Mouse (Mus musculus) ovary, postnatal 10 days (tissue): ENCODE results near the gene Lrfn4.
A peak's percentile ranks its signal among the peaks of the same experiment; 100 is the strongest.

Source experiments
- DNase-seq: peaks from one replicate; pipeline ENCODE4 v3.0.0; 2022; ENCODE audit warnings: low spot score

Gene Lrfn4

DNA sequence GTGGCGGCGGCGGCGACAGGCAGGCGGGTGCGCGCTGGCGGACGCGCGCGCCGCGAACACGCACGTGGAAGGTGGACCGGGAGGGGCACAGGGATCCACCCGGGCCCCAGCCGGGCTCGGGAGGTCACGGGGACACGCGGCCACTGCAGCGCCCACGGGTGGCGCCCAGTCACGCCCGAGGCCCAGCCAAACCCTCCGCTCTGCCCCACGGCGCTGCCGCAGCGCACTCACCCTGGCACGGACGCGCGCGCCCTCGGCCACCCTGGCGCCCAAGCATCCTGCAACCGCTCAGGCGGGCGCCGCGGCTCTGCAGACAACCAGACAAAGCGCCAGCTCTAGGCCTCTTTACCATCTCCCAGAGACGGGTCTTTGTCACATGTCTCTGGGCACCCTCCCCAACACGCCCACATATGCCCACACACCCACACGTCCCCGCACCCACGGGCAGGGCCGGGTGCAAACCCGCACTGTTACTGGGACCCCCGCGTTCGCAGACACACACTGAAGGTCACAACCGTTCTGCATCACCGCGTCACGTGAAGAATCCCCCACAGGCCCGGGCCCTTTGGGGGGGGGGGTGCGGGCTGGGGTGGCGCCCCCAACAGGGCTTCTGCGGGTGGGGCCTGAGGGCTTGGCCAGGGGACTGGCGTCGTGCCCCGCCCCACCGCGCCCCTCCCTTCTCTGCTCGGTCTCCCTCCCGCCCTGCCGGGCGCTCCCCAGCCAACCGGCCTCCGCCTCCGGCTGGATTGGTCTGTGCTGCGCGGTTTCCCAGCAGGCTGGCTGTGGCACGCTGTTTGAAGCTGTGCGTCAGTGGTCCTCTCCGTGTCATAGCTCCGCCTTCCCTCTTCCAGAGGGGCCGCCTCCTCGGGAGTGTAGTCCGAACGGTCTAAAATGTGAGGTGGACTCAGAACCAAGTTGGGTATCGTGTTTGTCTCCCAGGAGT, at the start of gene Lrfn4:
Gene Lrfn4, minus strand, starts transcription at position 517 of the 943 bp plus-strand sequence.
- peak; percentile 52 for DNase-seq

- no peak for DNase-seq
Measured at GRCm38 (mm10) chr19:4658156-4658555, 42.7 kb upstream of the Lrfn4 start.

- DNase-seq: no peak
Measured at GRCm38 (mm10) chr19:4646917-4647492, 31.5 kb upstream of the Lrfn4 start.

DNA sequence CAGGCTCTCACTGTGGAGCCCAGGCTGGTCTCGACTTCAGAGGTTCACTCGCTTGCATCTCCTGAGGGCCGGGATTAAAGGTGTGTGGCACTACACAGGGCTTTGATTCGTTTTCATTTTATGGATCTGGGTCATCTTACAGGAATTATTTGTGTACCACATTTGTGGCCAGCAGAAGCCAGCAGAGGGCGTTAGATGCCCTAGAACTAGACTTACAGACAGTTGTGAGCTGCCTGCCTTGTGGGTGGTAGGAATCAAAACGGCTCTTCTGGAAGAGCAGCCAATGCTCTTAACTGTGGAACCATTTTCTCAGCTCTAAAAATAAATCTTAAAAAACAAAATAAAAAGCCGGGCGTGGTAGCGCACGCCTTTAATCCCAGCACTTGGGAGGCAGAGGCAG, 28.8 kb upstream of the Lrfn4 start:
- DNase-seq: no peak

- no peak for DNase-seq
Measured at GRCm38 (mm10) chr19:4635986-4636385, 20.5 kb upstream of the Lrfn4 start.

- no peak for DNase-seq
Measured at GRCm38 (mm10) chr19:4628819-4629218, 13.4 kb upstream of the Lrfn4 start.

DNA sequence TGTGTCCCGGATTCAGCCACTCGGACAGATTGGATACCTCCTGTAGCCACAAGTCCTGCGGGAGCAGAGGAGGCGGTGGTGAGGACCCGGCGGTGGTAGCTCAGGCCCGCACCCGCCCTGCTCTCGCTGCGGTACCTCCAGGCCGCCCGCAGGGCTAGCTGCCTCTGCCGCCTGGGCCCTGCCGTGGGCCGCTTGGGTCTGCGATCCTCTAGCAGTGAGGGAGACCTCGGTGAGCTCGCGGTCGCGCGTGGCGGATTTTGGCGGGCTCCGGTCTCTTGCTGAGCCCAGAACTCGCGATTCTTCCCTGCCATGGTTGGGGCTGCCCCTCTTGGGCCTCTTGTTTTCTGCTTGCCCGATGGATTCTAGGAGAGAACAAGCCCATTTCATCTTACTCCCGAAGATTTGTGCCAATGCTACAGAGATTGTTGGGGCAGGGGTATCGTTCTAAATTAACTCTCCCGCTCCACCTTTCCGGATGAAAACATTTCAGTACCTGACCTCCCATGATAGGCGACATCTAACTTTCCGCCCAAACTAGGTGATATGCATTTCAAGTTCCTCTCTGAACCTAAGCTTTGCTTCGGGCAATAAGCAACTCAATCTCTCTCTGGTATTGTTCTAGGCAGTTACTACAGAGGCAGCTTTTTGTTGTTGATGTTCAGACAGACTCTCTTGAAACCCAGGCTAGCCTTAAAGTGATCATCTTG, 10.5 kb upstream of the Lrfn4 start:
- no peak for DNase-seq

GRCm38 (mm10) chr19:4625179-4625828, 9.8 kb upstream of the Lrfn4 start, which contains the start of gene Rce1:
TSS of gene Rce1 (minus strand) at chr19:4625641.
- peak; percentile 75 for DNase-seq

DNA sequence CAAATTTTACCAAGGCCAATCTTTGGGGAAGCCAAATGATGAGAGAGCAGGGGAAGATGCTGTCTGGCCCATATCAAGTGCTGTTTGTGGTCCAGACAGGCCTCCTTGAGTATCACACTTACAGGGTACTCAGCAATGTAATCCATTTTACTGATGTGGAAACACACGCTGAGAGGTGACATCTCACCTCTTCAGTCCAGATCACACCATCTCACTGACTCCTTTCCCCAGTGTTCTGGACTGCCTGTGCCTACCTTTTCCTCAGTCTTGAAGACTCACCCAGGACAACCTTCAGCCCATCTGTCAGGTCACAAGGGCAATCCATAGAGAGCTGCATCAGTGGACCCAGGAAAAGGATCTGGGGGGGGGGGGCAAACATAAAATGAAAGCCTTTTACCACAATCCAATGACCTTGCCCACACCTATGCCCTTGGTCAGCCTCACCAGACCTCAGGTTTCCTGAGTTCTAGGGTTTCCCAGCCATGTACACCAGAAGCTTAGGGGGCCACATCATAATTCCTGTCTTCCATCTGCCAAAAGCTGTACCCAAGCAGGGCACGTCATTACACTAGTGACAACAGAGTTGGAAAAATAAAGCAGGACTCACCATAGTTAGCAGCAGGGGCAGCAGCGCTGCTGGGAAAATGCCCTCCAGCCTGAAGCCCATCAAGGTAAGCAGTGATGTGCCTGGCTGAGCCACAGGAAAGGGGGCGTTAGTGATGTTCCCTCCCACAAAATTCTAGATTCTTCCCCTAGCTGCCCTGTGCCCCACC, 9.1 kb upstream of the Lrfn4 start:
- no peak for DNase-seq

- DNase-seq: no peak
Measured at GRCm38 (mm10) chr19:4624006-4624405, 8.5 kb upstream of the Lrfn4 start.

DNA sequence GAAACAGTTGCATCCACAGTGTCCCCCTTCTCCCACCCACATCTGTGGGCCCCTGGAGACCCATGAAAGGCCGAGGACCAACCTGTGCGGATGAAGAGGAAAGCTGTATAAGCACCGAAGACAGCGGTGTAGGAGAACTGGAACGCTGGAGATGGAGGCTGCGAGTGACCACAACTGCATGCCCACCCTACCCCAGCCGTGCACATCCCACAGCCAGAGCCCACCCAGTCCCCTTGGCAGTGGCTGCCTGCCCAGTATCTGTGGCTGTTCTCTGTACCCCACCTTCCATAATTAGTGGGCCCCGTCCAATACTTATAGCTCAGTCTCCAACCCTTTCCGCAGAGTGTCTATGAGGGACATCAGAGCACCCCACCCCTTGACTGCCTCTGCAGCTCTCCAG, 8.0 kb upstream of the Lrfn4 start:
- no peak for DNase-seq

DNA sequence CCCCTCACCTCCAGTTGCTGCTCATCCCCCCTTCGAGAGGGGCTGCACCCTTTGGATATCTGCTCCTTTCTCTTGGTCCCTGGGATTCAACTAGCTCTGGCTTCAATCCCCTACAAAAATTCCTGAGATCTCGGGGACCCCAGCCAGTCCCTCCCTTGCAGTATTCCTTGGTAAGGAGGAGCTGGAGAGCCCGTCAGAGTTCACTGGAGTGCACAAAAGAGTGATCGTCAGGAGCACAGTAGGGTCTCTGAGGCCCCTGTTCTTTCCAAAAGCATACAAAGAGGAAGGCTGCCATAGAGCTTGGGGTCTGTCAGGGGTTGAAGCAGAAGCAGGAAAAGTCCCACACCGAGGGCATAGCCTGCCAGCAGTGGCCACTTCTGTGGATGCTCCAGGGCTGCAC, 7.3 kb upstream of the Lrfn4 start:
- no peak for DNase-seq

DNA sequence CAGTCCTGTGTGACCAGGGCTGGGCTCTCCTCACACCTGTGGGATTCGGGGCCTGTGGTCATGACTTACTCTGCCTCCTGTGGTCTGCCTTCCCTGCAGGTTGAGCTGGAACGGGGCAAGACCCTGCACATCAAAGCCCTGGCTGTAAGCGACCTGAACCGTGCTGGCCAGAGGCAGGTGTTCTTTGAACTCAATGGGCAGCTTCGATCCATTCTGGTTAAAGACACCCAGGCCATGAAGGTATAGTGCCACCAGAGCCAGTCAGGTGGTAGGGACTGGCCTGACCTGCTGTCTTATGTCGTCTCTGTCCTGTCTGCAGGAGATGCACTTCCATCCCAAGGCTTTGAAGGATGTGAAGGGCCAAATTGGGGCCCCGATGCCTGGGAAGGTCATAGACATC, 5.3 kb upstream of the Lrfn4 start:
- DNase-seq: no peak

DNA sequence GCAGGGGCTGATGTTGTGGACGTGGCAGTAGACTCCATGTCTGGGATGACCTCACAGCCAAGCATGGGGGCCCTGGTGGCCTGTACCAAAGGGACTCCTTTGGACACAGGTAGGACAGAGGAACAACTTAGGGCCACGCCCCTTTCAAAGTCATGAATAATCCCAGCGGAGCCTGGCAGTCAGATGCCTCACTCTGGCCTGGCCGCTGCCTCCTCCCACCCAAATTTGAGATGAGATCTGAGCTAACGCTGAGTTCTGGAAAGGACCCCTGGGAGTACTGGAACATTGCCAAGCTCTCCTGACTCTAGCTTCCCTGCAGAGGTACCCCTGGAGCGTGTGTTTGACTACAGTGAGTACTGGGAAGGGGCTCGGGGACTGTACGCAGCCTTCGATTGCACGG, 4.0 kb upstream of the Lrfn4 start:
- DNase-seq: no peak

GRCm38 (mm10) chr19:4618183-4618582, 2.7 kb upstream of the Lrfn4 start:
- no peak for DNase-seq

DNA sequence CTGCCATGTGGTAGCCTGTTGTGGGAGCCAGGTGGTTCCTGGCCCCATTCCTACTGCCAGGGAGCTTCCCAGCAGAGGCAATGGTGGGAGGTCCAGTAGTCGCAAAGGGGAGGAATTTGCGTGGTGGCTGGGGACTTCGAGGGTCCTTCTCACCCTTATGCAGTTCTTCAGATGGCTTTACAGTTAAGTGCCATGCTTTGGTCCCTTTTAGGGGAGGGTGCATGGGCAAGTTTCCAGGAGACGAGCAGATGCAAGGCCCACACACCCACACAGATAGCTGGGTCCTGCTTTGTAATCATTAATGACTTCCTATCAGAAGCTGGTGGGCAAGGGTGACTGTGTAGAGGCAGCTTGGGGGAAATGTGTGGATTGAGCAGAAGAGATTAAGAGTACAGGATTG, 1.1 kb upstream of the Lrfn4 start:
- DNase-seq: no peak

GRCm38 (mm10) chr19:4614305-4615150, 939 bp downstream of the Lrfn4 start:
- DNase-seq: no peak

DNA sequence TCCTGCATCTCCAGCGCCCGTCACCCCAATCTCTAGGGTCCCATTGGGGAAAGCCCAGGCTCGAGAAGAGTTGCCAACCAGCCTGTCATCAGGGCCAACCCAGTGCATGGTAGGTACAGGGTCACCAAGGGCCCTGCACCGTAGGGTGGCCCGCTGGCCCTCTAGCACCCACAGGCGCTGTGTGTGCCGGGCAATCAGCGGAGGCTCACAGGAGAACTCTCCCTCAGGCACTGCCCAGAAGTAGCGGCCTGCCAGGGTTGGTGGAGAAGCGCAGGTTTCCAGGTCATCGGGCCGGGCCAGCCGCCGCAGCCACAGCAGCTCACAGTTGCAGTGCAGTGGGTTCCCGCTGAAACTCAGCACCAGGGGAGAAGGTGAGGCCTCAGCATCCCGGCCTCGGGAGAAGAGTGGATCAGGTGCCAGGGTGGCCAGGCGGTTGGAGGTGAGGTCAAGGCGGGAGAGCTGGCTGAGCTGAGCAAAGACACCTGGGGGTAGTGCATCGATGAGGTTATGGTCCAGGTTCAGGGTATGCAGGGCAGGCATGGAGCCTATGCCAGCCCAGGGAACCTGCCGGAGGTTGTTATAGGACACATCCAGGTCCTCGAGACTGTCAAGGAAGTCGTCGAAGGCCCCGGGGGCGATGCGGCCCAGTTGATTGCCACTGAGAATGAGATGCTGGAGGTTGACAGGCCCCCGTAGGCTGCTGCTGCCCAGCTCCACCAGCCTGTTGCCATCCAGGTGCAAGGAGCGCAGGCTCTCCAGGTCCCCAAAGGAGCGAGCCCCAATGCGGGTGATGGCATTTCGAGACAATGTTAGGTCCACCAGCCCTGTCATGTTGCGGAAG, 1.8 kb downstream of the Lrfn4 start:
- no peak for DNase-seq

GRCm38 (mm10) chr19:4612181-4612961, 3.1 kb downstream of the Lrfn4 start:
- DNase-seq: no peak
